Mouse (Mus musculus): Measurements from ENCODE around the gene Rassf8. TPM values are rescaled to one million over a fixed set of nuclear protein-coding genes. Genes with fewer than 3 reads are reported as not detected.

Rassf8 gene
- polyA plus RNA-seq, 1 experiment from 2014 or later = 8.7 TPM

DNA sequence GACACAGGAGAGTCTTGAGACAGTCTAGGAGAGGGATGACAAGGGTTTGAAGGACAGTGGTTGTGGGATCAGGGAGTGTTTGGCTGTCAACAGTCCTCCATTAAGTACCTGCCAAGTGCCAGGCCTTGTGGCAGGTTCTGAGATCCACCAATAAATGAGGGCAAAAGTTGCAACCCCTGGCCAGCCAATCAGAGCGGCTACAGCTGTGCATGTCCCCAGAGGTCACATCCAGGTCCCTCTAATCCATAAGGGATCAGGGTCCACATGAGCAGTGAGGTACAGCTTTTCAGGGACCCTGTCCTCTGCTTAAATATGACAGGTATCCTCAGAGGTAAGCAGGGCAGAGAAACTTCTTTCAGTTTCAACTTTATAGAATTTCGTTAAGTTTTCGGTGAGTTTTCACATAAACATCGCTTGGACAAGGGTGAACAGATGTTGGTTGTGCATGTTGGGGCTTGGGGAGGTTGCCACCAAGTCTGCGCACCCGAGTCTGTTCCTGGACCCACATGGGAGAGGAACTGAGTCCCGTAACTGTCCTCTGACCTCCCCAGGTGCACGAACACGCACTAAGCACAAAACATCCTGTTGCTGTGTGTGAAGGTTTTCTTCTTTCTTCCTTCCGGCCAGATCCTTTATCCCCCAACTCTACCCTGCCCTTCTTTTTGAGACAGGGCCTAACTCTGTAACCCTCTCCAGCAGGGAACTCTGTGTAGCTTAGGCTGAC, 107.0 kb downstream of the Rassf8 start:
- no peak for ATAC-seq (ENCODE audit: insufficient number of reproducible peaks, low FRiP score, low TSS enrichment, low read depth)
- Histone ChIP-seq H3K4me1 (peaks cover 15% of the 10 kb centered on the region), H3K9ac (no peak overlapping the region), H3K4me3 (replicated peaks) (no peak overlapping the region), H3K4me2 (replicated peaks) (no peak overlapping the region), H3K27ac (replicated peaks) (no peak overlapping the region), H3K27me3 (no peaks in the 10 kb centered on the region), H3K36me3 (no peaks in the 10 kb centered on the region), H3K9me3 (replicated peaks) (no peaks in the 10 kb centered on the region)
- 87% methylated on average over 10 of the region's 10 CpGs for WGBS

DNA sequence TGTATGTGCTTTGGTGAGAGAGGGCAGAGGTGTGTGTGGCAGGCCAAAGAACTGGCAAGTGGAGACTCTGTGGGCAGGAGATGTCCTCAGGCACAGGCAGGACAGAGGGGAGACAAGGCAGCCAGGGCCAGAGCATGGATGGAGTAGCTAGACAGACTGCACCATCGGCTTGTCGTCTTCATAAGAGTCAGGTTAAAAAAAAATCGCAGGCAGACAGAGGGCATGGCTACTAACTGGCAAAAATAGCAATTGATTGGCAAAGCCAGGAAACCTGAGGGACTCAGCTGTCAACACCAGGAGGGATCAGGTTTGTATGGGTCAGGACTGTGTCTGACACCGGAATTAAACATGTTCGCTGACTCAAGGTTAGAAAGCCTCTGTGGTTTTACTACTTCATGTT, 108.2 kb downstream of the Rassf8 start:
- no peaks in the 10 kb centered on the region for H3K36me3 ChIP-seq
- no peak overlapping the region for H3K4me2 ChIP-seq (replicated peaks)
- ATAC-seq (ENCODE audit: insufficient number of reproducible peaks, low FRiP score, low TSS enrichment, low read depth) = no peak
- H3K9ac ChIP-seq = no peak overlapping the region
- H3K9me3 ChIP-seq (replicated peaks) = no peaks in the 10 kb centered on the region
- WGBS = 56% methylated on average over 5 of the region's 5 CpGs
- H3K4me3 ChIP-seq (replicated peaks) = no peak overlapping the region
- H3K27me3 ChIP-seq = no peaks in the 10 kb centered on the region
- H3K27ac ChIP-seq (replicated peaks) = no peak overlapping the region
- H3K4me1 ChIP-seq = peaks cover 15% of the 10 kb centered on the region

DNA sequence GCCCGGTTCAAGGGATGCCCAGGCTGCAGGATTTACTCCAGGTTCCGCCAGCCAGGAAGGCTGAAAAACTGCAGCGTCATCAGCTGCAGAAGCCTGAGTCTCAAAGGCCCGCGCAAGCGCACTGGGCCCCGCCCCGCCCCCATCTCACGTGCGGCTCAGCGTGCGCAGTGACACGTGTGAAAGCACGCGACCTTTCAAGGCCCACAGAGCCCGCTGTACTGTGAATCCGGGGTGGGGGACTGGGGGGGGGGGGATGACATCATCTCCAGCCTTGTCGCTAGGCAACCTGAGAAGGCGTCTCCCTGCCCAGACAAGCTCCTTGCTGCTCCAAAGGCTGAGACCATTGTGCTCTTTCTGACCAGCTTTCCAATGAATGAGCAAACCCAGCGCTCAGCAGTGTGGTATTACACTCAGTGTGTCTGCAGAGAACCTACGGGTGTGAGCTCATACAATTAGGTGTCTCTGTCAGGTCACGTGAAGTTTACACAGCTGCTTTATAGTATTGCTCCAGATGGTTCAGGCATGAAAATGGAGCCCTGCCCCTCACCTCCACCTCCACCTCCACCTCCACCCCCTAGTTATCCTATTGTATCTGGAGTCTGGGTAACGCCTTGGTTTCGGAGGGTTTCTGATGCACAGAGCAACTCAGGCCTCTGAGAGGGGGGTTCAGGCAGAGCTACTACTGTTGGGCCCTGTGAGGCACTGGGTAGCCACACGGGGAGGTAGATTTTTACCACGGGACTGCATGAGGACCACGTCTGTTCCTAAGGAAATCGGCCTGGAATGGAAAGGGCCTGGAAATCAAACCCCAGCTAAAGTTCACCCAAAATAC, 109.4 kb downstream of the Rassf8 start:
- Histone ChIP-seq H3K9me3 (replicated peaks) (no peaks in the 10 kb centered on the region), H3K4me2 (replicated peaks) (peak overlapping the region; percentile 53), H3K9ac (no peak overlapping the region), H3K27me3 (no peaks in the 10 kb centered on the region), H3K27ac (replicated peaks) (no peak overlapping the region), H3K4me1 (peaks cover 15% of the 10 kb centered on the region), H3K4me3 (replicated peaks) (peak overlapping the region; percentile 23), H3K36me3 (no peaks in the 10 kb centered on the region)
- WGBS = 9% methylated on average over 27 of the region's 28 CpGs
- ATAC-seq (ENCODE audit: insufficient number of reproducible peaks, low FRiP score, low TSS enrichment, low read depth) = peak; percentile 85

DNA sequence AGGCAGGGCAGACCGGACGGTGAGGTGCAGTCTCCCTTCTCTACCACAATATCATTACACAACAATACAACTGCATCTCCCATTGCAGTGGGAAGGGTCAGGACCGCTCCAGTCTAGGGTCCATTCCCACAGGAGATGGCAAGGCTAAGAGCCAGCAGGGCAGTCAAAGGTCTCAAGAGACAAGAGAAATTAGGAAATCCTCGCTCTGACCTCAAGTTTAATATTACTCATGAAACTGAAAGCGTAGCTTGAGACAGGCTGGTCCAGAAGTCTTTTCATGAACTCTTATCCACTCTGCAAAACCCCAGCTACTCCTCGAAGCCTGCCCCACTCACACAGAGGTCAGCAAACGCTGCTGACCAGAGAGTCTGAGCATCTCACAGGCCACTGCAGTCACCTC, 110.9 kb downstream of the Rassf8 start:
- 85% methylated on average over 7 of the region's 7 CpGs for WGBS
- Histone ChIP-seq H3K27me3 (peaks cover 5% of the 10 kb centered on the region), H3K36me3 (no peaks in the 10 kb centered on the region), H3K4me2 (replicated peaks) (no peak overlapping the region), H3K9ac (no peak overlapping the region), H3K4me3 (replicated peaks) (no peak overlapping the region), H3K4me1 (peaks cover 17% of the 10 kb centered on the region), H3K9me3 (replicated peaks) (no peaks in the 10 kb centered on the region), H3K27ac (replicated peaks) (no peak overlapping the region)
- ATAC-seq (ENCODE audit: insufficient number of reproducible peaks, low FRiP score, low TSS enrichment, low read depth) = no peak

DNA sequence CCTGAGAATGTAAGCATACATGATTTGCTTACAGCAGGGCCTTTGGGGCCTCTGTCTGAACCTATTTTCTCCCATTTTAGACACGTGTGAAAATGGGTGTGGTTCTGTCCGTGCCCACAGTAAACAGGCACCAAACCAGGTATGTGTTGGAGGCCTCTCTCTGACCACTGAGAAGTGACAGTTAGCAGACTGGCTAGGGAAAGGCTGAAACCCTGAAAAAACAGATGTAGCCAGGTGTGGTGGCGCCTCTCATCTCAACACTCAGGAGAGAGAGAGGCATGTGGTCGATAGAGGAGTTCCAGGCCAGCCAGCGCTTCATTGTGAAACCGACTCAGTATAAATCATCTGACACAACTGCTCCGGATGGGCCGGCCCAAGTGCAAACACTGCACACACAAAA, 111.9 kb downstream of the Rassf8 start:
- H3K4me2 ChIP-seq (replicated peaks) = no peak overlapping the region
- peaks cover 14% of the 10 kb centered on the region for H3K27me3 ChIP-seq
- H3K4me1 ChIP-seq = peaks cover 26% of the 10 kb centered on the region
- WGBS = 70% methylated on average over 8 of the region's 8 CpGs
- no peaks in the 10 kb centered on the region for H3K9me3 ChIP-seq (replicated peaks)
- no peaks in the 10 kb centered on the region for H3K36me3 ChIP-seq
- H3K27ac ChIP-seq (replicated peaks) = no peak overlapping the region
- no peak overlapping the region for H3K9ac ChIP-seq
- H3K4me3 ChIP-seq (replicated peaks) = no peak overlapping the region
- ATAC-seq (ENCODE audit: insufficient number of reproducible peaks, low FRiP score, low TSS enrichment, low read depth) = no peak

DNA sequence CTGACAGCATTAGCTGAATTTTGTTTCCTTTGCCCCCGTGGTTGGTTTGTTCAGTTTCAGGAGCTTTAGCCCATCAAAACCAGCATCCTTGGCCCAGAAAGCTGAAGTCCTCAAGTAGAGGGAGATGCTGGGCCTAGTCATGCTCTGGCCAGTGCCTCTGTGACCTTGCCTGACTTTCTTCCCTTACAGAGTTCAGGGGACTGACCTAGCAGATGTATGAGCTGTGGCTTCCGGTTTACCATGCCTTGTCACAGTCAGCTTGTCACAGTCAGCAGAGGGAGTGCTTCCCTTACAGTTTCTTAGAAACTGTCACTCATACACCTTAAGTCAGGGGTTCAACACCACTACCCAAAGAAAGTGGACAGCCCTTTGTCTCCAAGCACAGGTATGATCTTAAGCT, 113.8 kb downstream of the Rassf8 start:
- Histone ChIP-seq H3K4me3 (replicated peaks) (no peak overlapping the region), H3K36me3 (no peaks in the 10 kb centered on the region), H3K9ac (no peak overlapping the region), H3K4me1 (peaks cover 35% of the 10 kb centered on the region), H3K27me3 (peaks cover 33% of the 10 kb centered on the region), H3K4me2 (replicated peaks) (no peak overlapping the region), H3K9me3 (replicated peaks) (no peaks in the 10 kb centered on the region), H3K27ac (replicated peaks) (no peak overlapping the region)
- 60% methylated on average over 2 of the region's 2 CpGs for WGBS
- ATAC-seq (ENCODE audit: insufficient number of reproducible peaks, low FRiP score, low TSS enrichment, low read depth) = no peak

DNA sequence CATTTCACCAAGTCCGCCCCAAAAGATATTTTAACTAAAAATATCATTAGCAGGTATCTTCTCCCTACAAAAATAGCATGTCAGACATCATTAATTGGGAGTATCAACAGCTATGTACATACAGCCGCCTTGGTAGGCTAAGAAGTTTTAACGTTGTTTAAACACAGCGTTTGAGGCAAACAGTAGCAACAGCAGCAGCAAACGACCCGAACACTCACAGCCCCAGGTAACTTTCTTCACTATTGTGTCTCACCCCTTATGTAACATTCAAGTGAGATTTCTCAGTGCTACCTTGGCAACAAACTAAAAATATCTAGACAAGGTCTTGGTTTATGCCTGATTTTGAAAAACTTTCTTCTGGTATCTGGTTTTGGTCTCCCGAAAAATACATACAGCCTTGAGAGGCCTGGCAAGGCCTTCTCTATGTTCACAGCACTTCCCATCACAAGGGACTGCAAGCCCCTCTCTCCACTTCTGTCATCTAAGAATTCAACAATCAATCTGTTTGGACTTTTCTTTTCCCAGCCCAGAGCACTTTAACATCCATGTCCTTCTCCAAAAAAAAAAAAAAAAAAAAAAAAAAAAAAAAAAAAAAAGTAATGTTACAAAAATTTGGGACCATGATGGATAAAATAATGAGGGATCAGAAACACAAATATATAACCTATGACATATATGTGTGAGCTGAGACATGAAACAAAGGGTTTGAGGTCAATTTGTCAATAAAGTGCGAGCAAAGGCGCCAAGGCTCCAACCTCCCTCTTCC, 115.1 kb downstream of the Rassf8 start:
- Histone ChIP-seq H3K4me3 (replicated peaks) (0 out of 2 replicates have a peak overlapping the region, but pooled peaks have one; percentile 60), H3K9ac (no peak overlapping the region), H3K4me1 (peaks cover 35% of the 10 kb centered on the region), H3K36me3 (no peaks in the 10 kb centered on the region), H3K27ac (replicated peaks) (no peak overlapping the region), H3K9me3 (replicated peaks) (no peaks in the 10 kb centered on the region), H3K27me3 (peaks cover 46% of the 10 kb centered on the region), H3K4me2 (replicated peaks) (no peak overlapping the region)
- WGBS = 77% methylated on average over 9 of the region's 9 CpGs
- ATAC-seq (ENCODE audit: insufficient number of reproducible peaks, low FRiP score, low TSS enrichment, low read depth) = no peak

DNA sequence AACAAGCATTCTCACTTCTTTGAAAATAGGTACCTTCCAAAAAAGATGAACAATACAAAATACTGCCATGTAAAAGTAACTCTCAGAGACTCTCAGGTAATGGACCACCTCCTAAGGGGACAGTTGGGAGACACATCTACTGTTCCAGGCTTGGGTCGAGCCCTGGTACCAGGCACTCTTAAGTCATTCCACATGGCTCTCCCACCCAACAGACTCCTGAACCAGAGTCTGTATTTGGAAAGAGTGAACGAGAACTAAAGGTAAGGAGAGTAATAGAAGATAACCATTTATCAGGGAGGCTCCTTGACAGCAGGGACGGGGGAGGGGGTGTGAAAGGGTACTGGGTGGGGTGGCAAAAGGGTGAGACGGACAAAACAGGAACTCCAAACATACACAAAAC, 115.8 kb downstream of the Rassf8 start:
- no peaks in the 10 kb centered on the region for H3K9me3 ChIP-seq (replicated peaks)
- peaks cover 35% of the 10 kb centered on the region for H3K4me1 ChIP-seq
- ATAC-seq (ENCODE audit: insufficient number of reproducible peaks, low FRiP score, low TSS enrichment, low read depth) = no peak
- H3K4me3 ChIP-seq (replicated peaks) = peak overlapping the region; percentile 60
- H3K4me2 ChIP-seq (replicated peaks) = peak overlapping the region; percentile 100
- H3K27ac ChIP-seq (replicated peaks) = no peak overlapping the region
- peak overlapping the region; percentile 39; the same call in 1 of the 2 replicates for H3K9ac ChIP-seq
- WGBS = 22% methylated on average over 4 of the region's 4 CpGs
- no peaks in the 10 kb centered on the region for H3K36me3 ChIP-seq
- peaks cover 52% of the 10 kb centered on the region for H3K27me3 ChIP-seq

DNA sequence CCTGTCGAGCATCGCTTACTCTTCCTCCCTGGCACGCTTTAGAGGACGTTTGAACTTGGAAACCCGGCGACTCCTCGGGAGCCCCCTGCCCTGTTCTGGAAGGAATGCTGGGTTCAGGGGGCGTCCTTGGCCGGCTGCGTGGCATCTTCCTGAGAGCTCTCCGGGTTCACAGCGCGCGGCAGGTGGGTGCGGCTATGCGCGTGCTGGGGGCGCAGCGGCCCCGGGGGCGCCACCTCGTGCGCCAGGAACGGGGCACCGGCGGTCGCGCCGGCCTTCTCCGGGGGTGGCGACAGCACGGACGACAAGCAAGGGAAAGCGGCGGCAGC, 116.2 kb downstream of the Rassf8 start:
- H3K4me2 ChIP-seq (replicated peaks) = peak overlapping the region; percentile 100
- no peak overlapping the region for H3K27ac ChIP-seq (replicated peaks)
- peaks cover 35% of the 10 kb centered on the region for H3K4me1 ChIP-seq
- peak overlapping the region; percentile 60 for H3K4me3 ChIP-seq (replicated peaks)
- H3K36me3 ChIP-seq = no peaks in the 10 kb centered on the region
- peak overlapping the region; percentile 39; the same call in 1 of the 2 replicates for H3K9ac ChIP-seq
- H3K27me3 ChIP-seq = peaks cover 55% of the 10 kb centered on the region
- whole genome bisulfite sequencing = 1% methylated on average over 35 of the region's 35 CpGs
- H3K9me3 ChIP-seq (replicated peaks) = no peaks in the 10 kb centered on the region
- ATAC-seq (ENCODE audit: insufficient number of reproducible peaks, low FRiP score, low TSS enrichment, low read depth) = no peak

DNA sequence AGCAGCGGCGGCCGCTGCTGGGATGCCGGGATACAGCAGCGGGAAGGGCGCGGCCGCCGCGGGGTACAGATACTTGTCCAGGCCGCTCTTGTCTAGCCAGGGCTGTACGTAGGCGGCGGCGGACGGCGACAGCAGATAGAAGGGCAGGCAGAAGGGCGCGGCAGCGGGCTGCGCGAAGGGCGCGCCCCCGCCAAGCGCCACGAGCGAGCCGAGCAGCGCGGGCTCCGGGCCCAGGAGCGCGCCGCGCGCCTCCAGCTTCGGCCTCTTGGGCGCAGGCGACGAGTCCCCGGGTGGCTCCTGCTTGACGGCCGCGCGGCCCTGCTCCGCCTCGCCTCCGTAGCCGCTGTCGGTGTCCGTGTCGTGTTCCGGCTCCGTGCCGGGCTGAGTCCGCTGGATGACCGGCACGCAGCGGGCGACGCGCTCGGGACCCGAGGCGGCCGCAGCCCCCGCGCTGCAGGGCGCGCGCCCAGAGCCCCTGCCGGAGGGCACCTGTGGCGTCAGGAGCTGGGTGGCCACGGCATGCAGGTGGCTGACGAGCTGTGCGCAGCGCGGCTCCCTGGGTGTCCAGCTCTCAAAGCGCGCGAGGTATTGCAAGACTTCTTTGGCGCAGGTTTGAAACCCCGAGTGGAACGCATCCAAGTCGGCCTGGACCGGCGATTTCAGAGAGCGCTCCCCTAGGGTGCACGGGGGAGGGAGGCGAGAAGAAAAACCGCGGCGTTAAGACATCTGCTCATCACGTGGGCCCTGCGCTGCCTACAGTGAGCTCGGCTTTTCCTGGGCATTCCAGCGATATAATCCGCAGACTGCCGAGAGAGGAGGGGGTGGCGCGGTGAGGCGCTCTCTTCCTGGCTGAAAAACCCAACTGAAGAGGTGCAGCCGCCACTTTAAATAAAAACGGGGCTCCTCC, 116.8 kb downstream of the Rassf8 start:
- no peak overlapping the region for H3K27ac ChIP-seq (replicated peaks)
- WGBS = under 1% methylated on average over 99 of the region's 105 CpGs
- peak overlapping the region; percentile 39 for H3K9ac ChIP-seq
- peak overlapping the region; percentile 100 for H3K4me2 ChIP-seq (replicated peaks)
- peak; percentile 54; the same call in 1 of the 2 replicates for ATAC-seq (ENCODE audit: insufficient number of reproducible peaks, low FRiP score, low TSS enrichment, low read depth)
- peak overlapping the region; percentile 60 for H3K4me3 ChIP-seq (replicated peaks)
- no peaks in the 10 kb centered on the region for H3K36me3 ChIP-seq
- peaks cover 35% of the 10 kb centered on the region for H3K4me1 ChIP-seq
- H3K9me3 ChIP-seq (replicated peaks) = no peaks in the 10 kb centered on the region
- peaks cover 59% of the 10 kb centered on the region for H3K27me3 ChIP-seq
